Mouse (Mus musculus): ENCODE data around the gene Pom121. TPM values are rescaled to one million over a fixed set of nuclear protein-coding genes. Genes with fewer than 3 reads are reported as not detected.

The Pom121 gene
- polyA plus RNA-seq, 1 experiment, result 50.3 TPM

DNA sequence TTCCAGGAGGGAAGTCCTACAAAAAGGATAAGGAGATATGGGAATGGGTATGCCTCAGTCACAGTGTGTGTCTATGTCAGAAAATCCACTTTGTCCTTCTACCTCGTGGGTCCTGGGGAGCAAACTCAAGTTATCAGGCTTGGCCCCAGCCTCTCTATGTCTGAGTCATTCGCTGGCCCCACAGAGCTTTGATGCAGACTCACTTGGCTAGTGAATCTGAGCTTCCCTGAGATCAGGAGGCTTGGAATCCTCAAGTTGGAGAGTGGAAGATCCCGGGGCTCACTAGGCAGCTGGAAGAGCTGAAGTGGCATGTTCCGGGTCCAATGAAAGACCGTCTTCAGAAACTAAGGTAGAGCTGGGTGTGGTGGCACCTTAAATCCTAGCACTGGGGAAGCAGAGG, 64.1 kb downstream of the Pom121 start:
- WGBS, result 85% methylated on average over 5 of the region's 5 CpGs
- H3K27me3 ChIP-seq (ENCODE audit: control insufficient read depth, insufficient read depth, low read length), result no peaks in the 10 kb centered on the region
- no peak overlapping the region for H3K27ac ChIP-seq (ENCODE audit: control insufficient read depth, insufficient read depth, low read length)
- H3K4me1 ChIP-seq (replicated peaks; ENCODE audit: control insufficient read depth, insufficient read depth, low read length), result no peaks in the 10 kb centered on the region
- DNase-seq, result no peak
- no peak for TF ChIP-seq POLR2A (IDR thresholded peaks at IDR 0.05; ENCODE audit: control insufficient read depth, extremely low read depth, insufficient read depth, low read length, poor library complexity)
- TF ChIP-seq CTCF (IDR thresholded peaks at IDR 0.05; ENCODE audit: borderline replicate concordance, control insufficient read depth, extremely low read depth, insufficient read depth, low read length, poor library complexity), result no peak
- H3K36me3 ChIP-seq (ENCODE audit: control insufficient read depth, insufficient read depth, low read length), result no peaks in the 10 kb centered on the region
- no peak overlapping the region for H3K4me3 ChIP-seq (ENCODE audit: control insufficient read depth, insufficient read depth, low read length)

GRCm38 (mm10) chr5:135329471-135329870, 64.9 kb downstream of the Pom121 start:
- Histone ChIP-seq H3K27me3 (ENCODE audit: control insufficient read depth, insufficient read depth, low read length) (no peaks in the 10 kb centered on the region), H3K36me3 (ENCODE audit: control insufficient read depth, insufficient read depth, low read length) (no peaks in the 10 kb centered on the region), H3K27ac (ENCODE audit: control insufficient read depth, insufficient read depth, low read length) (no peak overlapping the region), H3K4me1 (replicated peaks; ENCODE audit: control insufficient read depth, insufficient read depth, low read length) (no peaks in the 10 kb centered on the region), H3K4me3 (ENCODE audit: control insufficient read depth, insufficient read depth, low read length) (no peak overlapping the region)
- no peak for TF ChIP-seq POLR2A (IDR thresholded peaks at IDR 0.05; ENCODE audit: control insufficient read depth, extremely low read depth, insufficient read depth, low read length, poor library complexity)
- no peak for TF ChIP-seq CTCF (IDR thresholded peaks at IDR 0.05; ENCODE audit: borderline replicate concordance, control insufficient read depth, extremely low read depth, insufficient read depth, low read length, poor library complexity)
- DNase-seq, result no peak
- 88% methylated on average over 4 of the region's 4 CpGs for WGBS

Other genes starting within 250 kb of the Pom121 start
- gene Tbl2, start 244.9 kb downstream of the Pom121 start, polyA plus RNA-seq (2012; rRNA removed), result 18.5 and 18.7 TPM in 2 replicates
- gene Bcl7b, start 226.3 kb downstream of the Pom121 start, polyA plus RNA-seq (2012; rRNA removed), result 61.1 and 67.0 TPM in 2 replicates
- gene Baz1b, start 207.3 kb downstream of the Pom121 start, polyA plus RNA-seq (2012; rRNA removed), result 56.1 and 68.7 TPM in 2 replicates
- gene Fzd9, start 143.3 kb downstream of the Pom121 start, polyA plus RNA-seq (2012; rRNA removed), result 0.06 and 0.58 TPM in 2 replicates
- 0.10 TPM in 1 of 2 replicates, not detected in the other for gene Fkbp6, start 44.5 kb downstream of the Pom121 start, polyA plus RNA-seq (2012; rRNA removed)
- not detected in 2 replicates for gene Trim50, start 41.3 kb downstream of the Pom121 start, polyA plus RNA-seq (2012; rRNA removed)
- 65.6 and 74.4 TPM in 2 replicates for gene Nsun5, start 24.6 kb downstream of the Pom121 start, polyA plus RNA-seq (2012; rRNA removed)
- gene Hip1, start 150.6 kb upstream of the Pom121 start, polyA plus RNA-seq (2012; rRNA removed), result 9.9 and 11.8 TPM in 2 replicates
- gene Ccl26, start 169.0 kb upstream of the Pom121 start, polyA plus RNA-seq (2012; rRNA removed), result not detected in 2 replicates
- gene Ccl24, start 178.5 kb upstream of the Pom121 start, polyA plus RNA-seq (2012; rRNA removed), result 3.0 and 3.1 TPM in 2 replicates
- 36.5 and 39.5 TPM in 2 replicates for gene Rhbdd2, start 238.1 kb upstream of the Pom121 start, polyA plus RNA-seq (2012; rRNA removed)